Mouse (Mus musculus): ENCODE data around the gene Zfp729a.
"Not testable (repeated sequence)": the region's sequence is repeated elsewhere in the genome, so short reads cannot be mapped to it uniquely, and the experiment has no call there.

Gene Zfp729a

GRCm38 (mm10) chr13:67637294-67638007, at the start of gene Zfp729a, which contains the start of gene Gm49345:
Zfp729a (minus strand) TSS chr13:67637791.
Gm49345 (minus strand) TSS chr13:67637769.
- peak; percentile 79 to 83 for DNase-seq (ENCODE audit: low spot score in 2 of 2)

- DNase-seq (ENCODE audit: low spot score in 2 of 2): no peak
Observed at GRCm38 (mm10) chr13:67686971-67687370, 49.4 kb upstream of the Zfp729a start, which contains the start of gene Zfp738. Zfp738 (minus strand) TSS chr13:67687071.

DNA sequence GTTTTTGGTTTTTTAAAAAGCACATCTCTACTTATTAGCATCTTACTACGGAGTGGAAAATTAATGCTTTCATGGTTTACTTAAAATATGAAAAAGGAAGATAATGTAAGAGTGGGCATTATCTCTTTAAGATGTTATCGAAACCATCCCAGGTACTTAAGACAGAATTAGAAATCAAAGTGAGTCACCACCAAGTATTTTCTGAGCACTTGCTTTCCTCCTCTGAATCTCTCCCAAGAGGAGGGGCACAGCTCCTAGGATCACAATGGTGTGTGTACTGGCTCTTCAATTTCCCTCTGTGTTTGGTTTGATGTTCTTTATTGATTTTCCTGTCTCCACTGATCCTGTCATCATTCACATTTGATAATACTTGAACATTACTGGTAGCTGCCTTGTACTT, 46.2 kb upstream of the Zfp729a start:
- DNase-seq (ENCODE audit: low spot score in 2 of 2): not testable (repeated sequence)

DNA sequence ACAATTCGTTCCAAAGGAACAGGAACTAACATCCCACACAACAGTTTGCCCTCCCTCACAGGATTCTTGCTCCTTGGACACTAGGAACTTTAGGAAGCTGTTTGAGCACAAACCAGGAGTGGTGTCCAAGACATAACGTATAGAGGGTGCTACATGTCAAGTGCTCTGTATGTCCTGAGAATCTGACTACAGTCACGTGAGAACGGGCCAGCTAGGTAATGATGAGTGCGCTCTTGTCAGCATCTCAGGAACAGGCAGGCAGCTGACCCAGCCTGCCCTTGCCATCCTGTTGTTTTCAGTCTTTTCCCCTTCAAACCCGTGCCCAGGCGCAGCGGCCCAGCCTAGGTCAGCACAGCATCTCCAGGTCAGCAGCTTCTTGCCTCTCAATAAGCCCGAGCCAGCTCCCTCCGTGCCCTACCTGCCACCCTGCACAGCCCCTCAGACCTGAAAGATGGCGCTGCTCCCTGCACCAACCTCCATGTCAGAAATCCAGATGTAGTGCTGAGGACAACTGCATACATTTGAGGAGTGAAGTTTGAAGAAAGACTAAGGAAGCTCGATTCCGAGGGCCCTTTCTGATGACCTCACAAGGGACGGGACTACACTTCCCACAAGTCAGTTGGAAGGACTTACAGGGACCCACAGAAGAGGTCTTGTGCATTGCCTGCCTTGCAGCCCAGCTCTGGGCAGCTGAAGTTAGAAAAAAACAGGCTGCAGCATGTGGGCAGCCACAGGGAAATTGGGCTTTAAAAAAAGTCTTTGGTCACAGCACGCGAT, 45.6 kb upstream of the Zfp729a start:
- peak; percentile 78 to 83 for DNase-seq (ENCODE audit: low spot score in 2 of 2)

DNA sequence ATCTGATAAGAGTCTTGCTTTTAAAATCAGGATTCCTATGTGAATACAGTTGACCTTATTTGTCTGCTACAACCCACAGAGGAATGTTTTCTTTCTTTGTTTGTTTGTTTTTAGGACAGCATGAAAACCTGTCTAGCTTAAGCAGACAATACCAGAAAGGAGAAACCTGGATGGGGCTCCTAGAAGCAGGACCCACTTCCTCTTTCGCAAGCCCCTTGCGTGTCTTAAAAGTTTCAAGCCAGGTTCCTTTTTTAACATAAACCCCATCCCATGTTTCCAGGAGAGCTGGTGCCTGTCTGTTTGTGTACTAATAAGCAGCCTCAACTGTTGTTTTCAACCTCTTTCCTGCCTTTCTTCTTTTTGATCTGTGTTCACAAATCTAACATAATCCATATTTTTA, 37.3 kb upstream of the Zfp729a start:
- DNase-seq (ENCODE audit: low spot score in 2 of 2): no peak

GRCm38 (mm10) chr13:67652496-67652895, 14.9 kb upstream of the Zfp729a start:
- DNase-seq (ENCODE audit: low spot score in 2 of 2): no peak

DNA sequence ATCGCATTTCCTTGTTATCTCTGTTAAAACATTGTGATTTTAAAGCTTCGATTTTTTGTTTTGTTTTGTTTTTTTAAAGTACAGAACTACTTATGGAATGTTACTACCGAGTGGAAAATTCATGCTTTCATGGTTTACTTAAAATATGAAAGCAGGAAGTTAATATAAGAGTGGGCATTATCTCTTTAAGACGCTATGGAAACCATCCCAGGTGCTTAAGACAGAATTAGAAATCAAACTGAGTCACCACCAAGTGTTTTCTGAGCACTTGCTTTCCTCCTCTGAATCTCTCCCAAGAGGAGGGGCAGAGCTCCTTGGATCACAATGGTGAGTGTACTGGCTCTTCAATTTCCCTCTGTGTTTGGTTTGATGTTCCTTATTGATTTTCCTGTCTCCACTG, 27.5 kb downstream of the Zfp729a start:
- DNase-seq (ENCODE audit: low spot score in 2 of 2): no peak

DNA sequence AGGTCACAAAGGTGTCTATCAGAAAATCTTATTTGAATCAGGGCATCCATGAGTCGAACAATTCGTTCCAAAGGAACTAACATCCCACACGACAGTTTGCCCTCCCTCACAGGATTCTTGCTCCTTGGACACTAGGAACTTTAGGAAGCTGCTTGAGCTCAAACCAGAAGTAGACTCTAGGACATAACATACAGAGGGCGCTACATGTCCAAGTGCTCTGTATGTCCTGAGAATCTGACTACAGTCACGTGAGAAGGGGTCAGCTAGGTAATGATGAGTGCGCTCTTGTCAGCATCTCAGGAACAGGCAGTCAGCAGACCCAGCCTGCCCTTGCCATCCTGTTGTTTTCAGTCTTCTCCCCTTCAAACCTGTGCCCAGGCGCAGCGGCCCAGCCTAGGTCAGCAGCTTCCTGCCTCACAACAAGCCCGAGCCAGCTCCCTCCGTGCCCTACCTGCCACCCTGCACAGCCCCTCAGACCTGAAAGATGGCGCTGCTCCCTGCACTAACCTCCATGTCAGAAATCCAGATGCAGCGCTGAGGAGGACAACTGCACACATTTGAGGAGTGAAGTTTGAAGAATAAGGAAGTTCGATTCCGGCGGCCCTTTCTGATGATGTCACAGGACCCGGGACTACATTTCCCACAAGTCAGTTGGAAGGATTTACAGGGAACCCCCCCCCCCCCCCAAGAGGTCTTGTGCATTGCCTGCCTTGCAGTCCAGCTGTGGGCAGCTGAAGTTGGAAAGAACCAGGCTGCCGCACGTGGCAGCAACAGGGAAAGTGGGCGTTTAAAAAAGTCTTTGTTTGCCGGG, 28.3 kb downstream of the Zfp729a start, which contains the start of gene Zfp729b:
Gene Zfp729b (minus strand): TSS at position 642 of the 811 bp plus-strand sequence.
- peak; percentile 89 for DNase-seq (ENCODE audit: low spot score in 2 of 2)

DNA sequence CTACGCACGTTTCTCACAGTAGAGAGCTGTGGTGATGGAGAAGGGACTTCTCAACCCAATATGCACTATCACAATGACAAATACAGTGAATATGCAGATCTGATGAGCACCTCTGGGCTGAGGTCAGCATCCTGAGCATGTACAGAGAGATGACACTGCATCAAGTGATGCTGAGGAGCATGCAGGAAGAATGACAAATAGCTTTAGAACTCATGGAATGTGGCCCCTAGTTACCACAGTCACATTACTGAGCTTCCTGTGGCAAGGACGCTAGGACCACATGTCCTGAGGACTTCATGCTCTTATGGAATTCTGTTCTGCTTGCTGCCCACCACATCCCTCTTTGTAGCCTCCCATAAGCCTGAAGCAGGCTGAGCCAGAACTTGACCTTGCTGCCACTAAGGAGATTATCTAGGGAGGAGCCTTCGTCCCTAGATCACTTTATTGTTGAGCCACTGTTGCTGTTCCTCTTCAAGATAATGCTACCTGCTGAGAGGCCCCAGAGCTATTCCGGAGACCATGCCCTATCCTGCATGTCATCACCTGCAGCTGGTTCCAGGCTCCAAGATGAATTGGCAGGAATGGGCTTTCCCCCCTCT, 64.9 kb downstream of the Zfp729a start:
- DNase-seq (ENCODE audit: low spot score in 2 of 2): no peak
